Mouse (Mus musculus): ENCODE results near the gene Fnd3c2.

- no peak for TF ChIP-seq CTCF (IDR thresholded peaks at IDR 0.05; ENCODE audit: extremely low read depth, insufficient read depth, insufficient read length, insufficient replicate concordance)
- TF ChIP-seq POLR2A (IDR thresholded peaks at IDR 0.05; ENCODE audit: low read depth, low read length): no peak
These were observed 69.5 kb downstream of the Fnd3c2 start for GRCm38 (mm10) chrX:106185706-106186105.
